Mouse (Mus musculus) lung, embryonic 15.5 days (tissue): ENCODE results near the gene Gm9945. TPM values are rescaled to one million over a fixed set of nuclear protein-coding genes. Genes with fewer than 3 reads are reported as not detected.
A peak's percentile ranks its signal among the peaks of the same experiment; 100 is the strongest.

Experiments
- ATAC-seq: fragments of 200-750 bp; cut with Nextera tagmentation; 2 replicates; pipeline ENCODE4 v1.8.0; 2017; ENCODE audit warnings: moderate number of reproducible peaks, borderline replicate concordance; ENCODE audit not compliant: low FRiP score, low TSS enrichment; ENCODE audit errors: extremely low read depth
- H3K27ac ChIP-seq: fragments of 300-500 bp; sonication (generic); 2 replicates; pipeline ENCODE4 v1.5.1; 2015; ENCODE audit warnings: moderate library complexity, mild to moderate bottlenecking, inconsistent platforms
- H3K27me3 ChIP-seq: fragments of 300-500 bp; sonication (generic); 2 replicates; pipeline ENCODE4 v1.6.1; 2015; ENCODE audit warnings: inconsistent platforms
- H3K36me3 ChIP-seq: fragments of 300-500 bp; sonication (generic); 2 replicates; pipeline ENCODE4 v1.6.1; 2015; ENCODE audit warnings: inconsistent platforms
- H3K4me1 ChIP-seq: fragments of 300-500 bp; sonication (generic); 2 replicates; pipeline ENCODE4 v1.6.1; 2015; ENCODE audit warnings: inconsistent platforms
- H3K4me2 ChIP-seq: fragments of 300-500 bp; sonication (generic); 2 replicates; pipeline ENCODE4 v1.6.1; 2015; ENCODE audit warnings: inconsistent platforms, mild to moderate bottlenecking, moderate library complexity
- H3K4me3 ChIP-seq: fragments of 300-500 bp; sonication (generic); 2 replicates; pipeline ENCODE4 v1.5.1; 2015; ENCODE audit warnings: mild to moderate bottlenecking, inconsistent platforms
- H3K9ac ChIP-seq: fragments of 300-500 bp; sonication (generic); 2 replicates; pipeline ENCODE4 v1.6.1; 2015; ENCODE audit warnings: inconsistent platforms
- H3K9me3 ChIP-seq: fragments of 300-500 bp; sonication (generic); 2 replicates; pipeline ENCODE4 v1.6.1; 2016; ENCODE audit warnings: inconsistent platforms
- WGBS: fragments of 180-500 bp; shearing (Covaris S2); methylation state at CpG from one replicate; pipeline ENCODE4 v1.1.7; 2015; 5-methylcytosine and 5-hydroxymethylcytosine counted together
- polyA plus RNA-seq: library from polyadenylated mRNA; unstranded; fragments of >200 nt; fragmentation: Nextera tagmentation; extraction: Ambion mirVana; gene quantifications from 2 replicates; pipeline ENCODE4 v1.2.1, GENCODE M21; 2015

Gm9945 gene
- polyA plus RNA-seq, 1 experiment from 2014 or later, result not detected

GRCm38 (mm10) chr11:53504376-53504775 is 24.4 kb downstream of the Gm9945 start:
- no peaks in the 10 kb centered on the region for H3K27me3 ChIP-seq
- H3K27ac ChIP-seq, result no peak overlapping the region
- no peak overlapping the region for H3K4me2 ChIP-seq
- no peak overlapping the region for H3K4me3 ChIP-seq
- no peak overlapping the region for H3K9ac ChIP-seq
- no peaks in the 10 kb centered on the region for H3K9me3 ChIP-seq
- no peaks in the 10 kb centered on the region for H3K36me3 ChIP-seq
- 84% methylated on average over 8 of the region's 8 CpGs for WGBS
- peaks cover 7% of the 10 kb centered on the region; the same call in 1 of the 2 replicates for H3K4me1 ChIP-seq
- ATAC-seq, result no peak

- no peak overlapping the region for H3K4me2 ChIP-seq
- no peaks in the 10 kb centered on the region for H3K9me3 ChIP-seq
- H3K27ac ChIP-seq, result no peak overlapping the region
- H3K4me3 ChIP-seq, result no peak overlapping the region
- no peak overlapping the region for H3K9ac ChIP-seq
- H3K36me3 ChIP-seq, result no peaks in the 10 kb centered on the region
- WGBS, result 68% methylated on average over 5 of the region's 5 CpGs
- no peaks in the 10 kb centered on the region for H3K27me3 ChIP-seq
- ATAC-seq, result no peak
- H3K4me1 ChIP-seq, result peaks cover 7% of the 10 kb centered on the region; the same call in 1 of the 2 replicates
These were observed 25.2 kb downstream of the Gm9945 start for GRCm38 (mm10) chr11:53505026-53505663.

GRCm38 (mm10) chr11:53507098-53507805 is 27.3 kb downstream of the Gm9945 start:
- Histone ChIP-seq H3K27me3 (no peaks in the 10 kb centered on the region), H3K4me2 (no peak overlapping the region), H3K4me1 (no peaks in the 10 kb centered on the region), H3K36me3 (no peaks in the 10 kb centered on the region), H3K4me3 (no peak overlapping the region), H3K27ac (no peak overlapping the region), H3K9ac (no peak overlapping the region), H3K9me3 (no peaks in the 10 kb centered on the region)
- WGBS, result 82% methylated on average over 9 of the region's 9 CpGs
- ATAC-seq, result no peak

- Histone ChIP-seq H3K27me3 (no peaks in the 10 kb centered on the region), H3K36me3 (no peaks in the 10 kb centered on the region), H3K27ac (no peak overlapping the region), H3K4me1 (no peaks in the 10 kb centered on the region), H3K9ac (no peak overlapping the region), H3K9me3 (no peaks in the 10 kb centered on the region), H3K4me3 (no peak overlapping the region), H3K4me2 (no peak overlapping the region)
- 58% methylated on average over 7 of the region's 7 CpGs for WGBS
- no peak for ATAC-seq
These were observed 28.2 kb downstream of the Gm9945 start for GRCm38 (mm10) chr11:53508152-53508551.

- Histone ChIP-seq H3K4me2 (no peak overlapping the region), H3K36me3 (no peaks in the 10 kb centered on the region), H3K9ac (no peak overlapping the region), H3K4me3 (no peak overlapping the region), H3K27me3 (no peaks in the 10 kb centered on the region), H3K9me3 (no peaks in the 10 kb centered on the region), H3K27ac (no peak overlapping the region), H3K4me1 (no peaks in the 10 kb centered on the region)
- ATAC-seq, result no peak
- WGBS, result 46% methylated on average over 3 of the region's 3 CpGs
These were observed 28.6 kb downstream of the Gm9945 start for GRCm38 (mm10) chr11:53508591-53508990.

GRCm38 (mm10) chr11:53510351-53510750 is 30.4 kb downstream of the Gm9945 start:
- ATAC-seq, result no peak
- no peaks in the 10 kb centered on the region for H3K27me3 ChIP-seq
- 47% methylated on average over 5 of the region's 5 CpGs for WGBS

GRCm38 (mm10) chr11:53516775-53517627 is 37.0 kb downstream of the Gm9945 start:
- ATAC-seq, result no peak
- Histone ChIP-seq H3K9me3 (no peaks in the 10 kb centered on the region), H3K4me2 (no peak overlapping the region), H3K9ac (no peak overlapping the region), H3K4me1 (peaks cover 31% of the 10 kb centered on the region), H3K4me3 (no peak overlapping the region), H3K27me3 (no peaks in the 10 kb centered on the region), H3K27ac (peak overlapping the region; percentile 9; the same call in 1 of the 2 replicates), H3K36me3 (no peaks in the 10 kb centered on the region)
- 31% methylated on average over 8 of the region's 8 CpGs for WGBS

More at GRCm38 (mm10) chr11:53510351-53510750, 30.4 kb downstream of the Gm9945 start:
- H3K27ac ChIP-seq, result no peak overlapping the region
- H3K9ac ChIP-seq, result no peak overlapping the region
- H3K36me3 ChIP-seq, result no peaks in the 10 kb centered on the region
- no peak overlapping the region for H3K4me3 ChIP-seq
- no peaks in the 10 kb centered on the region for H3K9me3 ChIP-seq
- H3K4me2 ChIP-seq, result no peak overlapping the region
- no peaks in the 10 kb centered on the region for H3K4me1 ChIP-seq

- Histone ChIP-seq H3K9me3 (no peaks in the 10 kb centered on the region), H3K4me1 (peaks cover 38% of the 10 kb centered on the region), H3K9ac (no peak overlapping the region), H3K27ac (peak overlapping the region; percentile 76; the same call in 1 of the 2 replicates), H3K27me3 (no peaks in the 10 kb centered on the region), H3K4me3 (peak overlapping the region; percentile 78; the same call in 1 of the 2 replicates), H3K36me3 (no peaks in the 10 kb centered on the region), H3K4me2 (peak overlapping the region; percentile 87)
- ATAC-seq, result no peak
- 29% methylated on average over 5 of the region's 5 CpGs for WGBS
These were observed 38.8 kb downstream of the Gm9945 start for GRCm38 (mm10) chr11:53518759-53519158.

- ATAC-seq, result peak; percentile 75; the same call in 1 of the 2 replicates
- Histone ChIP-seq H3K9me3 (no peaks in the 10 kb centered on the region), H3K36me3 (no peaks in the 10 kb centered on the region), H3K9ac (peak within 1 kb of the TSS; percentile 74), H3K4me3 (peak within 1 kb of the TSS; percentile 78), H3K4me2 (peak within 1 kb of the TSS; percentile 87), H3K4me1 (peaks cover 38% of the 10 kb centered on the region), H3K27me3 (no peaks in the 10 kb centered on the region), H3K27ac (peak within 1 kb of the TSS; percentile 76)
- WGBS, result 5% methylated on average over 53 of the region's 79 CpGs
These were observed 39.5 kb downstream of the Gm9945 start, which contains the start of gene Sept8 for GRCm38 (mm10) chr11:53519207-53520121. Gene Sept8 (plus strand): TSS chr11:53519257.

GRCm38 (mm10) chr11:53520122-53520978 is 40.4 kb downstream of the Gm9945 start:
- peak overlapping the region; percentile 74 for H3K9ac ChIP-seq
- peak overlapping the region; percentile 76 for H3K27ac ChIP-seq
- no peaks in the 10 kb centered on the region for H3K36me3 ChIP-seq
- peak overlapping the region; percentile 78 for H3K4me3 ChIP-seq
- no peaks in the 10 kb centered on the region for H3K27me3 ChIP-seq
- peak overlapping the region; percentile 87 for H3K4me2 ChIP-seq
- peaks cover 40% of the 10 kb centered on the region for H3K4me1 ChIP-seq
- 1% methylated on average over 24 of the region's 24 CpGs for WGBS
- no peaks in the 10 kb centered on the region for H3K9me3 ChIP-seq
- peak; percentile 47; the same call in 1 of the 2 replicates for ATAC-seq
